Mouse (Mus musculus) leukemia stem cell, adult 10-12 weeks (primary cell): ENCODE data around the gene Rplp1. TPM values are rescaled to one million over a fixed set of nuclear protein-coding genes. Genes with fewer than 3 reads are reported as not detected.

Source experiments
- polyA plus RNA-seq: library from polyadenylated mRNA; stranded (reverse); fragments of >175 nt; gene quantifications from 2 replicates; pipeline ENCODE4 v1.2.3, GENCODE M21; 2012; ENCODE audit warnings: low replicate concordance

Rplp1 gene
- 2,184 and 38,791 TPM in 2 replicates for polyA plus RNA-seq

DNA sequence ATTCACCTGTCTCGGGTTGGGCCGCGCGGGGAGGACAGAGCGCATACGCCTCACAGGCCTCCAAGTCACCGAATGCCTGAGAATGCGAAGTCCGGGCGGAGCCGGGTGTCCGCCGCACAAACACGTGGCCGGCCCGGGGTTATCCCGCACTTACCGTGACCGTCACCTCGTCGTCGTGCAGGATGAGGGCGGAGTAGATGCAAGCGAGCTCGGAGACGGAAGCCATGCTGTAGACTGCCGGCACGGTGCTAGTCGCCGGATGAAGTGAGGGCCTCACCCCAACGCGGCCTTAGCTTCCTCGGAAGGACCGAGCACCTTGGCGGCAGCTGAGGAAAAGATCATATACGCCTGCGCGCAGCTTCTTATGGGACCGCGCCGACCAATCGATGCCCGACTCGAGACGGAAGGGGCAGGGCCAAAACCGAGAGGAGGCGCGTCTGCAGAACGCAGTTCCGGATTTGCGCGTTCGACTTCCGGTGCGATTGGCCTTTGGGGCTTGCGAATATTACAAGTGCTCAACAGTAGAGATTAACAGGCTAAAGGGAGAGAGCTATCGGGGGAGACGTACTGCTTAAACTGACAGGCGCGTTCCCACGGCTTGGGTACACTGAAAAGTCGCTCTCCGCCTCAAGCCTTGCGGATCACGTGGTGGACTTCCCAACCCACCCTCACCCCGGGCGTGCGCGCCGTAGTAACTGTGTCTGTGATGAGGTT lies at the start of gene Rplp1:
Rplp1 (minus strand) TSS at position 340 of the 714 bp plus-strand sequence.

GRCm38 (mm10) chr9:61946623-61947401 lies 32.5 kb upstream of the Rplp1 start, which contains the start of gene Kif23:
Kif23 (minus strand) TSS chr9:61946774.

Other genes with a start within 250 kb of the Rplp1 start
- gene Kif23, start 32.2 kb upstream of the Rplp1 start, polyA plus RNA-seq = 12.6 and 19.3 TPM in 2 replicates
- not detected in 2 replicates for gene Paqr5, start 112.3 kb upstream of the Rplp1 start, polyA plus RNA-seq
- 4.7 and 12.6 TPM in 2 replicates for gene Glce, start 208.1 kb upstream of the Rplp1 start, polyA plus RNA-seq